Mouse (Mus musculus) adrenal gland, postnatal 25 days (tissue): Measurements from ENCODE around the gene Abhd8. TPM values are rescaled to one million over a fixed set of nuclear protein-coding genes. Genes with fewer than 3 reads are reported as not detected.
A peak's percentile ranks its signal among the peaks of the same experiment; 100 is the strongest.
"Not testable (repeated sequence)": the region's sequence is repeated elsewhere in the genome, so short reads cannot be mapped to it uniquely, and the experiment has no call there.

ENCODE experiments used
- DNase-seq: peaks from one replicate; pipeline ENCODE4 v3.0.0; 2021; ENCODE audit warnings: mixed read lengths
- total RNA-seq: library from RNA; stranded (reverse); gene quantifications from 2 replicates; pipeline ENCODE4 v1.2.3, GENCODE M21; 2021

Abhd8 gene
- total RNA-seq, 1 experiment from 2014 or later, result 82.8 TPM

- DNase-seq, result no peak
These were observed 2.2 kb downstream of the Abhd8 start for GRCm38 (mm10) chr8:71461152-71461840.

- DNase-seq, result no peak
These were observed 2.7 kb downstream of the Abhd8 start for GRCm38 (mm10) chr8:71460716-71461115.

DNA sequence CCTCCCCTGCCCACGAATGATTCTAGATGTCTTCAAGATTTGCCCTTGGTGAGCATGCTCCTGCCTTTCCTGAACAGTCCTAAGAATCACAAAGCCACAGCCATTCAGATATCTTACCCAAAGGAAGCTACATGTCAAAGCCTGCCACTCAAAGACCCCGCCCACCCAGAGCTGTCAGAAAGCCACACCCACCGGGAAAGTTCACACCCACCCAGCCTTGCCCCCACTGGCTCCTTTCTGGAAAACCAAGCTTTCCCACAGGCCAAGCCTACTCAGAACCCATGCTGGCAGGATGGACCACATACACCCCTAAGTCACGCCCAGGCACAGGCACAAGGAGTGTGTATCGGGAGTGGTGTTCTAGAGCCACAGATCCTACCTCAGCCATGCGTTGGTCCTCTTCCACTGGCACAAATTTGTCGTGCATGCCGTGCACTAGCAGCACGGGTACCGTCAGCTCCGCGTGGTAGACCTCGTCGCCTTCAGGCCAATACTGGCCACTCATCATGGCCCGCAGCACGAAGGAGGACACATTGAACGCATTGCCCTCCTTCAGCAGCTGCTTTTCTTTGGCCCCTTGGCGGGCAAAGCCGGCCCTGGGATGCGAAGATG lies 5.7 kb downstream of the Abhd8 start:
- no peak for DNase-seq

DNA sequence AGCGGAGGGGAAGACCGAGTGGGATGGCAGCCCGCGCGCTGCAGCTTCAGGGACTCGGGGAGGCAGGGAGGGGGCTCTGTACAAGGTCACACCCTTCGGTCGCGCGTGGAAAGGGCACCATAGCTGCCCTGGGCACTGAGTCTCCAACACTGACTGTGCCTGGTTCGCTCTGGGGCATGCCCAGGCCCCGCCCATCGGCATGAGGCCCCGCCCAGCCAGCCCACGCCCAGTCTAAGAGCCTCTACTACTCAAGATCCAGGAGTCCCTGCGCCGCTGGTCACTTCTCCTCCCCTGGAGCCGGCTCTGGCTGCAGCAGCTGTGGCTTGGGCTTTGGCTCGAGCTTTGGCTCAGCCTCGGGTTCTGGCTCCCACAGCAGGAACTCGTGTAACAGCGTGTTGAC lies 6.5 kb downstream of the Abhd8 start:
- no peak for DNase-seq

GRCm38 (mm10) chr8:71454668-71455067 lies 8.8 kb downstream of the Abhd8 start:
- DNase-seq, result no peak

DNA sequence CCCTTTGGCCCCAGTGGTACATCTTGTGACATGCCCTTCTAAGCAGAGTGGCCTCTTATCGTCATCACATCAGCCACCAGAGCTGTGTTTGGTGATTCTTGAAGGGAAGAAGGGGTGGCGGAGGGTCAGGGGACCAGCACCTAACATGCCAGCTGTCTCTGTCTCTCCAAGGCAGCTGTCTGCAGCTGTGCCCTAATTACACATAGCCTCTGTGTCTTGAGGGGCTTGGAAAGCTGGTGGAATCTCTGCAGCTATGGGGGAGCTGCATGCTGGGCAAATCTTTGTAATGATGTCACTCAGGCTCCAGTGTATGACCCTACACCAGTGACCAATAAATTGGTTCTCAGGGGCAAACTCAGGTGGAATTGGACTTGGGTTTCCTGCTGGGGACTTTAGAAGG lies 10.8 kb downstream of the Abhd8 start:
- DNase-seq, result no peak

- no peak for DNase-seq
These were observed 11.7 kb downstream of the Abhd8 start for GRCm38 (mm10) chr8:71451777-71452176.

GRCm38 (mm10) chr8:71451337-71451736 lies 12.1 kb downstream of the Abhd8 start:
- DNase-seq, result no peak

GRCm38 (mm10) chr8:71445096-71445495 lies 18.4 kb downstream of the Abhd8 start:
- no peak for DNase-seq

DNA sequence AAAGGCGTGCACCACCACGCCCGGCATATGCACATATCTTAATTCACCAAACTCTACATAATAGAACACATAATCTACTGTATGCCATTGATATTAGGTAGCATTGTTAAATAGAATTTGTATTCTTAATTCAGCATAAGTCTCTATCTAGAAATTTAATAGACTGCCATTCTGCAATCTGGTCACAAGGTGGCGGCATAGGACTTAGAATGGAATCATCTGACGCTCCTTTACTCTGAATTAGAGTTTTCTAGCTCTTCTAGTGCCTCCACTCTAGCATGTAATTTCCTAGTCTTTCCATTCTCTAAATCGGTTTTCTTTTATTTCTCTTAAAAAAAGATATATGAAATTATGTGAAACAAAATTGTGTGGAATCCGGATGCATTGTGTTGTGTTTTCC lies 22.1 kb downstream of the Abhd8 start:
- DNase-seq, result peak; percentile 33

DNA sequence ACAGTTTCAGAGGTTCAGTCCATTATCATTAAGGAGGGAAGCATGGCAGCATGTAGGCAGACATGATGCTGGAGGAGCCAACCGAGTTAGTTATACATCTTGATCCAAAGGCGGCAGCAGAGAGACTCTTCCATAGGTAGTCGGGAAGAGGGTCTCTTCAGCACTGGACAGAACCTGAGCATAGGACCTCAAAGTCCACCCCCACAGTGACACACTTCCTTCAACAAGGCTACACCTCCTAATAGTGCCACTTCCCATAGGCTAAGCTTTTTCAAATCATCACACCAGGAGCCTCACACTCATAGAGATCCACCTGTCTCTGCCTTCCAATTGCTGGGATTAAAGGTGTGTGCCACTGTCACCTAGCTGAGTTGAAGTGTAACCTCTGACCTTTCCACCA lies 26.4 kb downstream of the Abhd8 start:
- DNase-seq, result no peak

GRCm38 (mm10) chr8:71432935-71433334 lies 30.5 kb downstream of the Abhd8 start:
- DNase-seq, result not testable (repeated sequence)

- DNase-seq, result no peak
These were observed 41.3 kb downstream of the Abhd8 start for GRCm38 (mm10) chr8:71422121-71422520.

GRCm38 (mm10) chr8:71411535-71412273 lies 51.8 kb downstream of the Abhd8 start:
- no peak for DNase-seq

- no peak for DNase-seq
These were observed 55.2 kb downstream of the Abhd8 start for GRCm38 (mm10) chr8:71408231-71408630.

DNA sequence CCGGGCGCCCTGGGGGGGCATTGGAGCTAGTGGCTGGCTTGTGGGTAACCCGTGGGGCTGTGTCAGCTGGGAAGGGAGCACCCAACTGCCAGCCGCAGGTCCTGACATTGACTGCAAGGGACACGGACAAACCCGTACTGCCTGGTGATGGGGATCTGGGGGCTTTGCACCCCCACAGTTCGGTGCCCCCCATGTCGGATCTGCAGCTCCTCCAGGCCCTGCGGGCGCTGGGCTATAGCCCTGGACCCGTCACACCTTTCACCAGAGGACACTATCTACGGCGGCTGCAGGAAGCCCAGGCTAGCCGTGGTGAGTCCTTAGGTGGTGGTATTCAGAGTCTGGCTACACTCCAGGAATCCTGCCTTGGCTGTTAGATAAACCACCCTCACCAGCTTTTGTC lies 56.0 kb downstream of the Abhd8 start:
- no peak for DNase-seq

Other genes starting within 250 kb of the Abhd8 start
- gene Myo9b, start 190.9 kb downstream of the Abhd8 start, total RNA-seq, result 40.7 and 42.0 TPM in 2 replicates
- 19.6 and 21.5 TPM in 2 replicates for gene Haus8, start 190.7 kb downstream of the Abhd8 start, total RNA-seq
- 168 and 199 TPM in 2 replicates for gene Use1, start 96.8 kb downstream of the Abhd8 start, total RNA-seq
- gene Ocel1, start 92.4 kb downstream of the Abhd8 start, total RNA-seq, result 18.7 and 20.7 TPM in 2 replicates
- gene Nr2f6, start 81.7 kb downstream of the Abhd8 start, total RNA-seq, result 64.5 and 75.8 TPM in 2 replicates
- 20.6 and 25.8 TPM in 2 replicates for gene Ushbp1, start 67.9 kb downstream of the Abhd8 start, total RNA-seq
- 105 and 116 TPM in 2 replicates for gene Babam1, start 66.8 kb downstream of the Abhd8 start, total RNA-seq
- gene Ankle1, start 57.6 kb downstream of the Abhd8 start, total RNA-seq, result 3.2 and 4.1 TPM in 2 replicates
- 109 and 113 TPM in 2 replicates for gene Mrpl34, start 1.3 kb upstream of the Abhd8 start, total RNA-seq
- gene Dda1, start 5.5 kb upstream of the Abhd8 start, total RNA-seq, result 62.5 and 64.7 TPM in 2 replicates
- 17.3 and 23.3 TPM in 2 replicates for gene Ano8, start 22.3 kb upstream of the Abhd8 start, total RNA-seq
- gene Gtpbp3, start 24.4 kb upstream of the Abhd8 start, total RNA-seq, result 26.5 and 28.7 TPM in 2 replicates
- gene Plvap, start 48.1 kb upstream of the Abhd8 start, total RNA-seq, result 167 and 192 TPM in 2 replicates
- gene Ccdc194, start 62.1 kb upstream of the Abhd8 start, total RNA-seq, result not detected in 2 replicates
- 66.0 and 70.2 TPM in 2 replicates for gene Bst2, start 73.8 kb upstream of the Abhd8 start, total RNA-seq
- gene Mvb12a, start 79.3 kb upstream of the Abhd8 start, total RNA-seq, result 62.3 and 73.7 TPM in 2 replicates
- 5.0 and 8.9 TPM in 2 replicates for gene Tmem221, start 95.2 kb upstream of the Abhd8 start, total RNA-seq
- 1.1 TPM in 2 replicates for gene Nxnl1, start 102.9 kb upstream of the Abhd8 start, total RNA-seq
- gene Slc27a1, start 105.2 kb upstream of the Abhd8 start, total RNA-seq, result 156 and 167 TPM in 2 replicates
- 145 and 153 TPM in 2 replicates for gene Pgls, start 128.5 kb upstream of the Abhd8 start, total RNA-seq
- gene Fam129c, start 134.0 kb upstream of the Abhd8 start, total RNA-seq, result 4.0 TPM in 2 replicates
- gene Colgalt1, start 147.3 kb upstream of the Abhd8 start, total RNA-seq, result 64.6 and 66.2 TPM in 2 replicates
- gene Unc13a, start 208.1 kb upstream of the Abhd8 start, total RNA-seq, result 8.3 and 8.4 TPM in 2 replicates
- 11.7 and 14.3 TPM in 2 replicates for gene Jak3, start 212.6 kb upstream of the Abhd8 start, total RNA-seq
- 6.1 and 7.8 TPM in 2 replicates for gene Insl3, start 225.6 kb upstream of the Abhd8 start, total RNA-seq
- gene B3gnt3, start 238.1 kb upstream of the Abhd8 start, total RNA-seq, result 3.7 and 4.8 TPM in 2 replicates